Mouse (Mus musculus): ENCODE data around the gene Fam20c.

Fam20c gene

DNA sequence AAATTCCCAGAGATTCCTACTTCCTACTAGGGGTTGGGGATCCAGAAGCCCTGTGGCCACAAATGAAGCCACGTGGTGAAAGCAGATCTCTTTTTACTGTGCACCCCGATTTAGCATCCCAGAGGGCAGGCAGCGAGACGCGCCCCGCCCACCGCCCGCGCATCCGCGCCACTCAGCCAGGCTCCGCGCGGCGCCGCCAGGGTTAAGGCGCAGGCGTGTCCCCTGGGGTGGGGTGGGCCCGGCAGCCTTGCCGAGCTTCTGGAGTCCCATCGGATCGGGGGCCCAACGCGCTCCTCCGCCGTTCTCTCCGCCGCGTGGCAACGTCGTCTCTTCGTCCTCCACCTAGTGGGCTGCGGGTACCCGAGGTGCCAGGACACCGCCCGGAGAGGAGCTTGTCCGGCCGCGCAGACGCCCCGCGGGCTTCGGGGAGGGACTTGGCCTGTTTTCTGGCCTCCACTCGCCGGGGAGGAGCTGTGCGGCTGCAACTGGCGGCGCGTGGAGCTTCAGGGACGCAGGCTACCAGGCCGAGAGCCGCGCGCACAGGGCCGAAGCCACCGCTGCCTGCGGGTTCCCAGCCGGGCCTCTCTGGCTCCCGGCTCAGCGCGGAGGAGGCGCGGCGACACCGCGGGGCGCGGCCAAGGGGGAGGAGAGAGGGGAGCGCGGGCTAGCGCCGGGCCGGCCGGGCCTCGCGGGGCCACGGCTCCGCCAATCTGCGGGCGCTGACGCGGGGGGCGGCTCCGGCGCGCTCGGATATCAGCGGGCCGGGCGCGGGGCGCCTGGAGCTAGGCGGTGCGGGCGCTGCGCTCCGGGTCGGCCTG, at the start of gene Fam20c:
Gene Fam20c, plus strand, starts transcription at position 212 of the 818 bp plus-strand sequence.
- peak; percentile 86 for DNase-seq (ENCODE audit: low spot score in 2 of 2)

DNA sequence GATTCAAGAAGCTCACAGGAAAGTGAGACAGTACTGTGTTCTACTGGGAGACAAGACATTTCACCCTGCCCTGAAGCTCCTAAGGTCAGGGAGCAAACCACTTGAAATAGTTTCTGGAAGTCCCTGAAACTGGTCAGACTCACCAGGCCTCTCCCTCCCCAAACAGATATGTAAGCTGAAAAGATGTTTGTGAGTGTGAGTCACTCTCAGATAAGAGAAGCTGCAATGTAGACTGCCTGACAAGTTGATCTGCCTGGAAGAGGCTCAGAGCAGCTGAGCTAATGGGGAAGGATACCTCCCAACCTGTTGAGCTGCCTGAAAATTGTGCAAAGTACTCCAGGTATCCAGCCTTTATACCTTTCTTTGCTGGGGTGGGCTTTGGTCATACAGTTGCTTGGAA, 46.9 kb upstream of the Fam20c start:
- DNase-seq (ENCODE audit: low spot score in 2 of 2), result no peak

DNA sequence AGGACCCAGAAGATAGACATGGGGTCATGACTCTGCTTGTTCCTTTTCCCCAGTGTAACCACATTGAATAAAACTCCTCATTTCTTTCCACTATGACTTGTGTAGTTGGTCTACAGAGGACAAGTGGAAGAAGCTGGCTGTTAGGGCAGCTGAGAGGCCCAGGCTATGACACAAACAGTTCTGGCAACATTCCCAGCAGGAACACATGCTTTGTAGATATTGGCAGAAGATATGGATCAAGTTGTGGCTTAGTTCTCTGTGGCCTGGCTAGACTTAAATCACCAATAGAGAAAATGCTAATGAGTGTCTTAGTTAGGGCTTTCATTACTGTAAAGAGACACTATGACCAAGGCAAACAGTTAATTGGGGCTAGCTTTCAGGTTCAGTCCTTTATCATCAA, 45.7 kb upstream of the Fam20c start:
- DNase-seq (ENCODE audit: low spot score in 2 of 2), result no peak

DNA sequence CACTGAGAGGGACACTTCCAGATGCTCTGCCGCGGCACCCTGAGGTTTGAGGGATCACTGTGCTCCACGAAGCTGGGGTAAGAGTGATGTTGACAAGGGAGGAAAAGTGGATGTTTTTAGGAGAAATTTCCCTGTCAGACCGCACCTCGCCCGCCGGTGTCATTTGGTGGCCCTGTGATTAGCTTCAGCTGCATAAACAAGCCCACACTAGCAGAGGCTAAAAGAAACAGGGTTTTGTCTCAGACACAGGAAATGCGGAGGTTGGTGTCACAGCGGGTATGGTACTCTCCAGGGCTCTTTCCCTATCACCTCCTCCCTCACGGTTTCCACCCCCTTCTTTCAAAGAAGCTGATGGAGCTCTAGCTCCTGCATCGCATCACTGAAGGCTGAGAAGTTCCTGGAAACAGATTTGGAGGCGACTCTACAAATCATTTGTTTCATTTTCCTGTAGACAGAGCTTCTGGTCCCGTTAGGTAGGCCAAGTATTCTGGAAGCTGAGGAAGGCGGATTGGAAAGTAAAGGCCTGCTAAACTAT, 38.7 kb upstream of the Fam20c start:
- DNase-seq (ENCODE audit: low spot score in 2 of 2), result no peak

DNA sequence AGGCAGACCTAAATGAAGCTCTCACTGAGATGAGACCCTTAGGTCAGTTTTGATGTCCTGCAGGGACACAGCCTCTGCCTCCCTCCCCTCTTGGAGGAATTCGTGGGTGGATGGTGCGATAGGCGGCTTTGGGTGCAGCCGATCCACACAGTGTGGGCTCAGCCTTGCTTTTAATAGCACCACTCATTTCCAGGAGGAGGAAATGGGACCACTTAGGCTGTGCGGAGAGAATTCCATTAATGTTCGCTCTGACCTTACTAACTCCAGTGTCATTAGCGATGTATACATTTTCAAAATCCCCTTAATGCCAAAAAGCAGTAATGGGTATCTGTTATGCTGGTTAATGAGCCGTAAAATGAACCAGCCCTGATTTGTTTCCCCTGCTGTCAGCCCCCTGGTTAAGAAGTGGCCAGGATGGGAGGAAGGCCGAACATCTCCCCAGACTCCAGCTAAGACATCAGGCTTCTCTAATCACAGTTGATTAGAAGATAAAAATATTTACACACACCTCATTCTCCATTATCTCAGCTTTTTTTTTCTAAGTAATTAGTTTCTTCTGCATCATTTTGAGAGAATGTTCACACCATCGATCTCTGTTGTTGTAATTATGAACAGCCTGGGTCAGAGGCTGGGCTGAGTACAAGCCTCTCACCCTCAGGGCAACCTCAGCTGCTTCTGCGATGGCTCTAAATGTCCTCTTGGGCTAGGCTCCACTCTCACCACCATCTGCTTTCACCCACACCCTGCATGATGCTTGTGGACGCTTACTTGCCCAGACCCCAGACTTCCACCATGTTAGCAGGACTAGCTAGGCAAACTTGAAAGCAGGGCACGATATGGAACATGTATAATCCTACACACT, 33.8 kb upstream of the Fam20c start:
- no peak for DNase-seq (ENCODE audit: low spot score in 2 of 2)

DNA sequence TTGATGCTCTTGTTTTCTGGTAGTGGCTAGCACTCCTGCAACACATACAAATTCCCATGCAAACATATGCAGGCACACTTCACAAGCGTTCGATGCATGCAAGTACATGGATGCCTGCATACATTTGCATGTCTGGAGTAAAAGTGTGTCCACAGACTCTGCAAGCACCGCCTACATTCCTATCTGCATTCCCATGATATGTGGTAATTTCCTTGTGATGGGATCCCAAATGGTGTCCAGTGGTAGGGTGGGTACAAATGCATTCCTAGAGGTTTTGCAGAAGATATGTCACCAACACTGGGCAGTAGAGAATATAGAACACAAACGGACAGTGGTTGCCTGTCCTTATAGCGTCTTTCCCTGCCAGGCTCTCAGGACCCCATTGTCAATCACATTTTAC, 29.9 kb upstream of the Fam20c start:
- no peak for DNase-seq (ENCODE audit: low spot score in 2 of 2)

DNA sequence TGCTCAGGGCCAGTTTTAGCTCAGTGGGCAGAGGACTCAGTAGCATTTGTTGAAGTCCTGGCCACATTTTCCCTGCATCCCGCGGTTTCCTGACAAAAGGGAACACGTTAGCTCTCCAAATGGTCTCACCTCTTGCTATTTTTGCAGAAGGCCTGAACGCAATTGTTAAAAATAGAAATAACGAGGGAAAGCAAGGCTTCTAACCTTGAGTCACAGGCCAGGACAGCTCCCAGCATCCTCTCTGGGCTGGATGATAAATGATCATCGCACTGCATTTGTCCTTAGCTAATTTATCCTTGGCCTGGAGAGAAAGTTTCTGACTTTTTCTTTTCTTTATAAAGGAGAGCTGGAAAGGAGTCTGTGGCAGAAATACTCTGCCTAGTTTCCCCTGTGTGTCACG, 29.2 kb upstream of the Fam20c start:
- DNase-seq (ENCODE audit: low spot score in 2 of 2), result peak; percentile 4 to 7

DNA sequence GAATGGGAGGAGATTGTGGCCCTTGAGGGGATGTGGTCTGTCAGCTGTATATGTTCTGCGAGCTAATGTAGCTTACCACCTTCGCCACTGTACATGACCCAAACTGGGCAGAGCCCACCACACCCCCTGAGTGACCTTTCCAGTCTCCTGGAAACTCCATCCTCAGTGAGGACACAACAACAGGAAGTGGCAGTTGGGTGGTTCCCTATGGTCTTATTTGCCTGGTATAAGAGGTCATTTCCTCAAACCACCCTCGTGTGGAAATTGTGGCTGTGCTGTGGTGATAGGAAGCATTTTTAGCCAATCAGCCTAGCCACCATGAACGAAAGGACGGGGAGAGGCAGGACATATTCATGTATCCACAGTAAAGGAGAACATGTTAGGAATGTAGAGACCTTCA, 23.5 kb upstream of the Fam20c start:
- peak in 1 of 2 experiments; percentile 13 for DNase-seq (ENCODE audit: low spot score in 2 of 2)

DNA sequence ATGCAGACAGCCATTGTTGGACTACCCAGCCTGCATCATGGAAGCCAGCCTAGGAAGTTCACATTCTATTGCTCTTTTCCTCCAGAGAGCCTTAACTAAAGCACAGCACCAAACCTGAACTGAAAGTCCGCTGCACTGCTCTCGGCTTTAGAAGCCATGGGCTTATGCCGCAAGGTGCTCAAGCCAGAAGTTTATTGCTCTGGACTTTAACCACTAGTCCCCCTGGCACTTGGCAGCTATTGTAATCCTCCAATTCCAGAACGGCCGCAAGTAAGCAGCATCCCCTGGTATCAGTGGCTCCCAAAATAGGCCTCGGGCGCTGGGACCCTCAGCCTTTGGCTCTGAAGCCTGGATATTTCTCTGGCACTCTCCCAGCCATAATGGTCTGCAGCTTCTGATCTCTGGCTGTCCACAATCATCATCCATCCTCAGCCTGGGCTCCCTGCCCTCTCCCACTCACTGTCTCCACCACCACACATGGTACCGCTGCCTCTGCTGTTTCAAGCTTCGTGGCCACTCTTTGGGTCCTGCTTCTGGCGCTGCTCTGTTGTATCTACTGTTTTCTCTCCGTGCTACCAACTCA, 20.9 kb upstream of the Fam20c start:
- no peak for DNase-seq (ENCODE audit: low spot score in 2 of 2)

DNA sequence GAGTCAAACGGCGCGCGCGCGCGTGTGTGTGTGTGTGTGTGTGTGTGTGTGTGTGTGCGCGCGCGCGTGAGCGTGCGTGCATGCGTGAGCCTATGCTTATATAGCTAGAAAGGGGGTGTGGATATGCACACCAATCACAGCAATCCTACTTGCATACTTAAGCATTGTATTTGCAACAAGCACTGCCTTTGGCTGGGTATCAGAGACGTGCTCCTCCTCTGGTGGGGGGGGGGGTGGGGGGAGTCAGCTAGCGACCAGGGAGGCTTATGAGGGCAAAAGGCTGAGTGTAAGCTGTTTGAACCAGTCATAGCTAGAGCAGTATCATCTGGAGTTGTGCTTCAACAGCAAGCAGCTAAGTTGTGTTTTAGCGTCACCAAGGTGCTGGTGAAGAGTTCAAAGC, 20.3 kb upstream of the Fam20c start:
- DNase-seq (ENCODE audit: low spot score in 2 of 2), result no peak

DNA sequence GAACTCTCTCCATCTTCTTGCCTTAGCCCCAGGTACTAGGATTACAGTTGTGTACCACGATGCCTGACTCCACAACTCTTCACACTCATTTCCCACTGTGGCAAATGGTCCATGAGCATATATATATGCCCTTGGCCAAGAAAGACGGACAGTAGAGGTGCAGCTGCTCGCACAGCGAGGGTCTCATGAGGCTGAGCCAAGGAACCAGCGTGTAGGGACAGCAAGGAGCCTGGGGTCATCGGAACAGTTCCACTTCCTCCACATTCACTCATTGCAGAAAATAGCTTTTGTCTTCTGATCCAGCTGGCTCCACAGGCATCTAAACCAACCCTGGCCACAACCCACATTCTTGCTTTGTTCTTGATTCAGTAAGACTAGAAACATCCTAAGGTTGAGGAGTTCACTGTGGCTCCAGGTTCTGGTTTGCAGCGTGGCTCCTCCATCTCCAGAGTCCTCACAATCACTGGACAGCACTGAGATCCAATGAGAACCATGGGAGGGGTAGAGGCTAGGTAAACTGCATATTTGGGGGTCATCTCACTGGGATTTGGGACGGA, 19.0 kb upstream of the Fam20c start:
- no peak for DNase-seq (ENCODE audit: low spot score in 2 of 2)

DNA sequence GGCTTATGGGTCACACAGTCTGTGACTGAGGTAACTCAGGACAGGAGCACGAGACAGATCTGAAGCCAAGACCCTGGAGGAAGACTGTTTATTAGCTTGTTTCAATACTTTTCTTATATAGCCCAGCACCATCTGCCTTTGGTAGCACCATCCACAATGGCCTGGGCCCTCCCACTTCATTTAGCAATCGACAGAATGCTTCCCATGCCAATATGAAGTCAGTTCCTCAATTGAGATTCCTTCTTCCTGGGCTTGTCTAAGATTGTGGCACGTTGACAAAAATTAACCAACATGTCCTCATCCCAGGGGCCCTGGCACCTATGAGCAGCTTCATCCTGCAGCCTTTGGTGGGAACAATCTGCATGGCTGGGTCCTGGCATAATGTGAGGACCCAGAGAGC, 14.2 kb upstream of the Fam20c start:
- DNase-seq (ENCODE audit: low spot score in 2 of 2), result no peak

DNA sequence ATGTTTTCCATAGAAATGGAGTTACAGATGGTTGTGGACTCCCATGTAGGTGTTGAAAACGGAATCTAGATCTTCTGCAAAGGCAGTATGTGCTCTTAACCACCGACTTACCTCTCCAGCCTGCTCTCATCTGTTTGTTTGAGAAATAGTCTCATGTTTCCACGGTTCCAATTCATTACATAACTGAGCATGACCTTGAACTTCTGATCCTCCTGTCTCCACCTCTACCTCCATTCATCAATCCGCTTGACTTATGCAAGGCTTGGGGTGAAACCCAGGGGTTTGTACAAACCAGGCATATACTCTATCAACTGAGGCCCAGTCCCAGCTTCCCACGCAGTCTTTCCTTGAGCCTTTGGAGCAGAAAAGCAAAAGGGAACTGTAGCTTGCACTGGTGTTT, 12.8 kb upstream of the Fam20c start:
- no peak for DNase-seq (ENCODE audit: low spot score in 2 of 2)

DNA sequence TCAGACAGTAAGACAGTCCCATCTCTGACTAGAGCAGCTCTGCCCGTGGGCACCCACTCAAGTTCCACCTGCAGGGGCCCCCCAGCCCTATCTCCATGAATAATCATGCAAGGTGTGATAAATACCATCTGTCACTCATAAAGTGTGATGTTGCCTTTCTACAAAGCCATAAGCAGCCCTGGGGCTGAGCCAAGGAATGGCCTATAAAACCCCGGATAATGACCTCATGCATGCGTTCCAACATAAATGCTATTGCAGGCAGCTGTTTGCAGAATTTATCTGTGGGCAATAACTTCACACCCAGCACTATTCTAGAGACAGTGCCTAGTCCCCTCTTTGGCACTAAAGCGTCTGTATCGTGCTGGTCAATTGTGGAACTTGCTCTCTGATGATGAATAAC, 12.0 kb upstream of the Fam20c start:
- DNase-seq (ENCODE audit: low spot score in 2 of 2), result no peak

DNA sequence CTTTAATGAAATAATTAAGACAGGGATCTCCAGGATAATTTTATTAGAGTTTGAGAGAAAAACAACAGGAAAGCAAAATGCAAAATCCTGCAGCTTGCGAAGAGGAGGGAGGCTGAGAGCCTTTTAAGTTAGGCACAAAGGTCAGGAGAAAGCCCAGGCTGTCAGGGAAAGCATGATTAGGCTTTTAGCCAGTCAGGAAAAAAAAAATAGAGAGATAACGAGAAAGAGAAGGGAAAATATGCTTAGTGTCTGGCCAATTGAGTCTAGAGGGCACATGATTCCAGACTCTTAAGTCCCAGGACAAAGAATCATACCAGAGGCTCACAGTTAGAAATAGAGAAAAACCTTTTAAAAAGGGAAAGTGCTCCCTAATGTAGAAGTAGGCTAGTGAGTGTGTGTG, 10.7 kb upstream of the Fam20c start:
- no peak for DNase-seq (ENCODE audit: low spot score in 2 of 2)

DNA sequence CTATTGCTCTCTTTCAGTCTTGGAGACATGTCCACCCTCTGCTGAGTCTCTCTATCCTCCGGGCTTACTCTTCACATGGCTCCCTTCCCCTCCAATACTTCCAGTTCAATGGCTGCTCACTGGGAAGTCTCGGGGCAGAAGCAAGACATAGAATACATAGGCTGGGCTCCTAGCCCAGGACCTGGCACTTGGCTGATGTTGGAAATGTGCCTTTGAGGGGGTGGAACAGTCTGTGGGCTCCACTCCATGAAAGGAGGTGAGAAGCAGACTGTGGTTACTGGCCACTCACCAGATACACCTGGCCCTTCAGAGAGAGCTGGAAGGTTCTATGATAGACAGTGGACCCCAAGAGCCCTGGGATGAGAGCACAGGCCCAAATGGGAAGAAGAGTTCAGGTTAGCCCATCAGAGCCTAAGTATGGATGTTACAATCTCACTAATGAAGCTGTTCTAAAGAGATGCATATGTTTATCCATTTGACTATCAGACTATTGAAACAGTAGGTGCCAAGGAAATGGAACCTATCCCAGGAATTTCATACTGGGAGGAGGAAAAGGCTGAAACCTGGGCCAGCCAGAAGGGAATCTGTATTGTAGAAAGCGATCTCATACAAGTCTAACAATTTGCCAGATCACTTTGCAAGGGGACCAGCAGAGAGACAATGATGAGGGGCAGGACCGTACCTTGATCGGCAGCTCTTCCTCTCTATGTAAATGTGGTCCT, 8.8 kb upstream of the Fam20c start:
- no peak for DNase-seq (ENCODE audit: low spot score in 2 of 2)

DNA sequence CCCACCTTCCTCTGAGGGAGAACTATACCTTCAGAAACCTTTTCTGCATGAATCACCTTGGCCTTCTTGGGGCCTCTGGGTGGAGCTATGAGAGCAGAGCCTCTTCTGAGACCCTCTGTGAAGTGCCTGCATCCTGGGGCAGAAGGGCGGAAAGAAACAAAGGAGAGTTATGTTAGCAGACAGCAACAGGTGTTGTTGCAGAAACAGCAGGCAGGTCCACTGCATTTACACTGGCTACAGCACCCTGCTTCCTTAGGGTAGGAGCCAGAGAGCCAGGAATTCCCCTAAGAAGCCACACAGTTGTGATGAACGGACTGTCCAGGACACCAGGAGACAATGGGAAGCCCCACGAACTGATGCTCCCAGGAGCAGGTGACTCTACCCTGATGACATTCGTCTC, 1.0 kb upstream of the Fam20c start:
- DNase-seq (ENCODE audit: low spot score in 2 of 2), result no peak

DNA sequence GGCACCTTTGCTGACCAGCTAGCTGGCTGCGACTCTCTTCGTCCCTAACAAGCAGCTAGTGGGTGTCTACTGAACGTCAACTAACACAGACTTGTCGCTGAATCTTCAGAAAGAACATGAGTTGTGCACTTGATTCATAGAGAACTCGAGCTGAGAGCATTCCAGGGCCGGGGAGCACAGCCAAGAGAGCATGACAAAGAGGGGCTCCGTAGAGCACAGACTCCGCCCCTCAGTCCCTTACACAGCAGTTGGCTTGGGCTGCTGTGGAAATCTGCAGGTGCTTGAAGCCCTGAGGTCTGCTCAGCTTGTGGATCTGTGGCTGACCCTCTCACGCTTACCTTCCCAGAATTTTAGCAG, 390 bp upstream of the Fam20c start:
- DNase-seq (ENCODE audit: low spot score in 2 of 2), result peak in 1 of 2 experiments; percentile 24

DNA sequence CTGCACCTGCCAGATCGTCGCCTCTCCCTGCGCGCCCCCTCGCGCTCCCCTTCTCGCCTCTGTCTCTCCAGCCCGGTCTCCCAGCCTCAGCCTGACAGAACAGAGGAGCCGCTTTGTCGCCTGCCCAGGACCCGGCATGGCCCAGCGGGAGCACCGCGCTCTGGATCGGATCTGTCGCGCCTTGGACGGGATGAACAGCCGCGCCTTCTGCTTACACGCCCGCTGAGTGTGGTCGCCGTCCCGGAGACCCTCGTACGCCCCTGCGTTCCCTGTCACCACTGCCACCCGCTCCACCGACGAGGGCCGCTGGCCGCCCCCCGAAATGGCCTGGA, 773 bp downstream of the Fam20c start:
- DNase-seq (ENCODE audit: low spot score in 2 of 2), result no peak

DNA sequence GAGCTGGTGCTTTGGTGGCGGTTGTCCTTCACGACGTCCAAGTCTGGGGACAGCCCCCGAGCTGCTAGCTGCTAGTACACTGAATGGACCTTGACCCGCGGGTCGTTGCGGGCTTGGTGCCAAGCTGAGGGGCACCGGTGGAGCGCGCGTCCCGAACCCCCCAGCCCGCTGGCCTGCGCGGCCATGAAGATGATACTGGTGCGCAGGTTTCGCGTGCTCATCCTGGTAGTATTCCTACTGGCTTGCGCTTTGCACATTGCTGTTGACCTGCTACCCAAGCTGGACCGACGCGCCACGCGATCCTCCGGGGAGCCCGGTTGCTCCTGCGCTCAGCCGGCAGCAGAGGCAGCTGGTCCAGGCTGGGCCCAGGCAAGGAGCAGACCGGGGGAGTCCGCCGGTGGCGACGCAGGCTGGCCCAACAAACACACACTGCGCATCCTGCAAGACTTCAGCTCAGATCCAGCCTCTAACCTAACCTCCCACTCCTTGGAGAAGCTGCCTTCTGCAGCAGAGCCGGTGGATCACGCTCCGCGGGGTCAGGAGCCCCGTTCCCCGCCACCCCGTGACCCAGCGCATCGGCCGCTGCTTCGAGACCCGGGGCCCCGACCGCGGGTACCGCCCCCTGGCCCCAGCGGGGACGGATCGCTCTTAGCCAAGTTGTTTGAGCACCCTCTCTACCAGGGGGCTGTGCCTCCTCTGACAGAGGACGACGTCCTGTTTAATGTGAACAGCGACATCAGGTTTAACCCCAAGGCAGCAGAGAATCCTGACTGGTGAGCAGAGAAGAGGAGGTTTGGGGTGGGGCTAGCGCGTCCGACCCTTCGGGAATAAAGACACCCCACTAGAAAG, 1.4 kb downstream of the Fam20c start:
- peak; percentile 30 to 31 for DNase-seq (ENCODE audit: low spot score in 2 of 2)

Data from heart, adult 9 months (tissue).